Mouse (Mus musculus) CH12.LX (cell line): ENCODE results near the gene 2700097O09Rik. TPM values are rescaled to one million over a fixed set of nuclear protein-coding genes. Genes with fewer than 3 reads are reported as not detected.

Source experiments
- DNase-seq: peaks from one replicate; pipeline ENCODE4 v3.0.0-alpha.2; 2013; ENCODE audit errors: extremely low read depth
- H3K27ac ChIP-seq: 2 replicates; pipeline ENCODE4 v1.5.1; 2012; ENCODE audit warnings: low read depth, mild to moderate bottlenecking, control low read depth, moderate library complexity; ENCODE audit not compliant: insufficient read depth
- H3K27me3 ChIP-seq: replicated peaks from 2 replicates; pipeline ENCODE3; 2012; ENCODE audit warnings: inconsistent platforms
- H3K36me3 ChIP-seq, 2 experiments: replicated peaks in 1 of 2; 2 replicates each; pipeline versions ENCODE3 to v1.6.1; 2012; ENCODE audit warnings: inconsistent platforms in 1 of 2, low read length in 1 of 2, mild to moderate bottlenecking in 1 of 2, mixed read lengths in 1 of 2, moderate library complexity in 1 of 2; ENCODE audit not compliant: control insufficient read depth in 1 of 2, insufficient read depth in 1 of 2
- H3K4me1 ChIP-seq, 2 experiments: 2 replicates each; pipeline ENCODE4 v1.6.1; 2012; ENCODE audit warnings: inconsistent platforms in 1 of 2, moderate library complexity in 1 of 2; ENCODE audit not compliant: insufficient read depth in 2 of 2, control insufficient read depth in 1 of 2
- H3K4me2 ChIP-seq: 2 replicates; pipeline ENCODE4 v1.6.1; 2012; ENCODE audit warnings: low read depth, mild to moderate bottlenecking, control low read depth; ENCODE audit not compliant: poor library complexity, insufficient read depth, severe bottlenecking
- H3K4me3 ChIP-seq, 3 experiments: fragments of 150-350 bp in 1 of 3; sonication (generic) in 1 of 3; replicated peaks in 1 of 3; 2 replicates each; pipeline versions ENCODE3 to v1.5.1; 2011 to 2012; ENCODE audit warnings: low read depth in 2 of 3, low read length in 2 of 3, mild to moderate bottlenecking in 2 of 3, moderate library complexity in 2 of 3, control low read depth in 1 of 3, improper control_type of control experiment in 1 of 3, inconsistent platforms in 1 of 3, mixed read lengths in 1 of 3; ENCODE audit not compliant: poor library complexity in 1 of 3
- H3K79me2 ChIP-seq: replicated peaks from 2 replicates; pipeline ENCODE4 v1.6.1; 2012; ENCODE audit warnings: mild to moderate bottlenecking, moderate library complexity; ENCODE audit not compliant: control insufficient read depth, poor library complexity, insufficient read depth, severe bottlenecking; ENCODE audit errors: extremely low read depth
- H3K9ac ChIP-seq: 2 replicates; pipeline ENCODE4 v1.6.1; 2012; ENCODE audit warnings: low read depth, mild to moderate bottlenecking, control low read depth, moderate library complexity; ENCODE audit not compliant: insufficient read depth
- H3K9me3 ChIP-seq: replicated peaks from 2 replicates; pipeline ENCODE3; 2012; ENCODE audit warnings: low read length, inconsistent platforms, mixed read lengths
- BHLHE40 ChIP-seq: IDR thresholded peaks from 2 replicates; pipeline ENCODE4 v1.6.1; 2011; ENCODE audit warnings: mild to moderate bottlenecking, low read depth, low read length, improper control_type of control experiment
- CHD1 ChIP-seq: IDR thresholded peaks from 2 replicates; pipeline ENCODE4 v1.6.1; 2012; ENCODE audit warnings: low read depth, low read length, improper control_type of control experiment, inconsistent platforms
- CHD2 ChIP-seq: IDR thresholded peaks from 2 replicates; pipeline ENCODE4 v1.6.1; 2011; ENCODE audit warnings: low read length, improper control_type of control experiment
- E2F4 ChIP-seq: IDR thresholded peaks from 2 replicates; pipeline ENCODE4 v1.6.1; 2011; ENCODE audit warnings: low read depth, low read length, improper control_type of control experiment; ENCODE audit not compliant: insufficient replicate concordance
- ELF1 ChIP-seq: IDR thresholded peaks from 2 replicates; pipeline ENCODE4 v1.6.1; 2014; ENCODE audit warnings: low read depth, mild to moderate bottlenecking, inconsistent platforms, low read length, improper control_type of control experiment
- EP300 ChIP-seq: IDR thresholded peaks from 2 replicates; pipeline ENCODE4 v1.6.1; 2011; ENCODE audit warnings: low read length, improper control_type of control experiment
- ETS1 ChIP-seq: conservative IDR thresholded peaks from 2 replicates; pipeline ENCODE4 v1.6.1; 2012; ENCODE audit warnings: low read depth, mild to moderate bottlenecking, inconsistent platforms, low read length, improper control_type of control experiment, moderate library complexity
- HCFC1 ChIP-seq: IDR thresholded peaks from 2 replicates; pipeline ENCODE4 v1.6.1; 2012; ENCODE audit warnings: low read depth, mild to moderate bottlenecking, inconsistent platforms, low read length, improper control_type of control experiment
- IRF4 ChIP-seq: IDR thresholded peaks from 2 replicates; pipeline ENCODE4 v1.6.1; 2014; ENCODE audit warnings: low read depth, mild to moderate bottlenecking, inconsistent platforms, low read length, improper control_type of control experiment
- JUN ChIP-seq: IDR thresholded peaks from 2 replicates; pipeline ENCODE4 v1.6.1; 2011; ENCODE audit warnings: low read depth, mild to moderate bottlenecking, low read length, improper control_type of control experiment, moderate library complexity; ENCODE audit not compliant: insufficient read depth
- JUND ChIP-seq: conservative IDR thresholded peaks from 2 replicates; pipeline ENCODE4 v1.6.1; 2011; ENCODE audit warnings: low read depth, low read length, improper control_type of control experiment
- KAT2A ChIP-seq: IDR thresholded peaks from 2 replicates; pipeline ENCODE4 v1.6.1; 2012; ENCODE audit warnings: low read length, improper control_type of control experiment, inconsistent platforms; ENCODE audit not compliant: insufficient replicate concordance
- MAFK ChIP-seq: IDR thresholded peaks from 2 replicates; pipeline ENCODE4 v1.6.1; 2011; ENCODE audit warnings: low read length, improper control_type of control experiment; ENCODE audit not compliant: insufficient replicate concordance
- MAX ChIP-seq: IDR thresholded peaks from 2 replicates; pipeline ENCODE4 v1.6.1; 2011; ENCODE audit warnings: low read length, improper control_type of control experiment
- MEF2A ChIP-seq: IDR thresholded peaks from 2 replicates; pipeline ENCODE4 v1.6.1; 2014; ENCODE audit warnings: low read depth, mild to moderate bottlenecking, inconsistent platforms, low read length, improper control_type of control experiment, borderline replicate concordance
- MYC ChIP-seq: IDR thresholded peaks from 2 replicates; pipeline ENCODE4 v1.6.1; 2011; ENCODE audit warnings: low read depth, mild to moderate bottlenecking, improper control_type of control experiment, low read length
- NELFE ChIP-seq: IDR thresholded peaks from 2 replicates; pipeline ENCODE4 v1.6.1; 2011; ENCODE audit warnings: low read depth, low read length, improper control_type of control experiment
- NRF1 ChIP-seq: IDR thresholded peaks from 2 replicates; pipeline ENCODE4 v1.6.1; 2014; ENCODE audit warnings: low read depth, mild to moderate bottlenecking, inconsistent platforms, low read length, improper control_type of control experiment, moderate library complexity
- PAX5 ChIP-seq: IDR thresholded peaks from 2 replicates; pipeline ENCODE4 v1.6.1; 2012; ENCODE audit warnings: low read length, inconsistent platforms, mixed read lengths
- POLR2A ChIP-seq: IDR thresholded peaks from 2 replicates; pipeline ENCODE4 v1.6.1; 2011; ENCODE audit warnings: low read depth, mild to moderate bottlenecking, improper control_type of control experiment, low read length
- POLR2AphosphoS2 ChIP-seq: IDR thresholded peaks from 2 replicates; pipeline ENCODE4 v1.6.1; 2011; ENCODE audit warnings: low read depth, low read length, improper control_type of control experiment
- RCOR1 ChIP-seq: conservative IDR thresholded peaks from 2 replicates; pipeline ENCODE4 v1.6.1; 2012; ENCODE audit warnings: low read depth, mild to moderate bottlenecking, inconsistent platforms, low read length, improper control_type of control experiment
- SIN3A ChIP-seq: IDR thresholded peaks from 2 replicates; pipeline ENCODE4 v1.6.1; 2012; ENCODE audit warnings: low read length, improper control_type of control experiment, inconsistent platforms
- SMC3 ChIP-seq: IDR thresholded peaks from 2 replicates; pipeline ENCODE4 v1.6.1; 2011; ENCODE audit warnings: low read depth, low read length, improper control_type of control experiment
- TBP ChIP-seq: conservative IDR thresholded peaks from 2 replicates; pipeline ENCODE4 v1.6.1; 2011; ENCODE audit warnings: low read depth, low read length, improper control_type of control experiment
- TCF12 ChIP-seq: IDR thresholded peaks from 2 replicates; pipeline ENCODE4 v1.6.1; 2014; ENCODE audit warnings: low read depth, mild to moderate bottlenecking, inconsistent platforms, low read length, improper control_type of control experiment
- UBTF ChIP-seq: IDR thresholded peaks from 2 replicates; pipeline ENCODE4 v1.6.1; 2012; ENCODE audit warnings: low read depth, mild to moderate bottlenecking, inconsistent platforms, low read length, improper control_type of control experiment, moderate library complexity
- USF1 ChIP-seq: IDR thresholded peaks from 2 replicates; pipeline ENCODE4 v1.6.1; 2014; ENCODE audit warnings: low read depth, mild to moderate bottlenecking, inconsistent platforms, low read length, improper control_type of control experiment
- USF2 ChIP-seq: conservative IDR thresholded peaks from 2 replicates; pipeline ENCODE4 v1.6.1; 2011; ENCODE audit warnings: low read depth, low read length, improper control_type of control experiment
- ZC3H11A ChIP-seq: IDR thresholded peaks from 2 replicates; pipeline ENCODE4 v1.6.1; 2012; ENCODE audit warnings: low read depth, mild to moderate bottlenecking, inconsistent platforms, low read length, improper control_type of control experiment
- ZKSCAN1 ChIP-seq: IDR thresholded peaks from 2 replicates; pipeline ENCODE4 v1.6.1; 2012; ENCODE audit warnings: low read depth, inconsistent platforms, low read length, improper control_type of control experiment, borderline replicate concordance
- ZNF384 ChIP-seq: IDR thresholded peaks from 2 replicates; pipeline ENCODE4 v1.6.1; 2012; ENCODE audit warnings: low read depth, low read length, improper control_type of control experiment, inconsistent platforms
- dilution Hi-C: fragments of 300-500 bp; cut with MboI; formaldehyde crosslinking; loops from 2 replicates; pipeline ENCODE4 v1.14.3; 2020; ENCODE audit warnings: low sequenced_read_pairs; ENCODE audit not compliant: extremely low pct_unique_long_range_greater_than_20kb, extremely low pct_ligation_motif_present
- in situ Hi-C: fragments of 300-500 bp; cut with MboI; formaldehyde crosslinking; loops from 3 replicates; pipeline ENCODE4 v1.14.3; 2019; ENCODE audit warnings: low sequenced_read_pairs, low pct_ligation_motif_present, low pct_unique_long_range_greater_than_20kb, mixed read lengths
- polyA plus RNA-seq: library from polyadenylated mRNA; unstranded; fragments of >175 nt; gene quantifications from 2 replicates; pipeline ENCODE4 v1.2.1, GENCODE M21; 2012; ENCODE audit warnings: low read depth; ENCODE audit not compliant: insufficient read length
- total RNA-seq, 2 experiments: library from RNA; depleted of rRNA; stranded (reverse); fragments of 300-350 nt in 1 of 2; fragments of >200 nt in 1 of 2; gene quantifications; 2 replicates each; pipeline ENCODE4 v1.2.3; 2012 to 2014

2700097O09Rik gene
- total and polyA plus RNA-seq, 3 experiments: 13.7 to 35.9 (median 14.8) TPM

DNA sequence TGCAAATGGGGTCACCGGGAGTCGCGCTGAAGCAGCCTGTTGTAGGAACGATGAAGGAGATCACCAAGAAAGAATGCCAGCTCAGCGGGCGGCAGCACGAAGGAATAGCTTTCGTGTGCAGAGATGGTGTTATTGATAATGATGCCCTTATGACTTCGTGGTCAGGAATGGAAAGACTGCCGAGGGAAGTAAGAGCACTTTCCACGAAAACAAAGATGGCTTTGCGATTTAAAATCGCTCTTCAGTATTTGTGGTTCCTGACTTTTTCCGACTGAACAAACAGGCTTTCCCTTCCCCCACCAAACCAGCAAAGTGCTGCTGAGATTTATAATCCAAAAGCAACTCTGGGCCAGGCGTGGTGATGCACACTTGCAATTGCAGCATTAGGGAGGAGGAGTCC is 38.9 kb downstream of the 2700097O09Rik start:
- H3K79me2 ChIP-seq: no peaks in the 10 kb centered on the region
- dilution Hi-C loops: no loop called here
- no peak overlapping the region for H3K4me2 ChIP-seq
- no peak overlapping the region for H3K4me3 ChIP-seq
- no peaks in the 10 kb centered on the region for H3K27me3 ChIP-seq
- no peak overlapping the region for H3K9ac ChIP-seq
- TF ChIP-seq POLR2A (no peak), MYC (no peak), JUN (no peak), UBTF (no peak), CHD1 (no peak), TBP (no peak), RCOR1 (no peak), KAT2A (no peak), NELFE (no peak), PAX5 (no peak), E2F4 (no peak), MEF2A (no peak), SMC3 (no peak), TCF12 (no peak), ETS1 (no peak), BHLHE40 (no peak), CHD2 (no peak), MAFK (no peak), ZC3H11A (no peak), JUND (no peak)
- no peaks in the 10 kb centered on the region for H3K9me3 ChIP-seq
- in situ Hi-C loops: no loop called here
- H3K4me1 ChIP-seq: no peaks in the 10 kb centered on the region
- peaks cover 0 to 12% of the 10 kb centered on the region in 2 experiments for H3K36me3 ChIP-seq
- H3K27ac ChIP-seq: no peak overlapping the region
- DNase-seq: no peak

DNA sequence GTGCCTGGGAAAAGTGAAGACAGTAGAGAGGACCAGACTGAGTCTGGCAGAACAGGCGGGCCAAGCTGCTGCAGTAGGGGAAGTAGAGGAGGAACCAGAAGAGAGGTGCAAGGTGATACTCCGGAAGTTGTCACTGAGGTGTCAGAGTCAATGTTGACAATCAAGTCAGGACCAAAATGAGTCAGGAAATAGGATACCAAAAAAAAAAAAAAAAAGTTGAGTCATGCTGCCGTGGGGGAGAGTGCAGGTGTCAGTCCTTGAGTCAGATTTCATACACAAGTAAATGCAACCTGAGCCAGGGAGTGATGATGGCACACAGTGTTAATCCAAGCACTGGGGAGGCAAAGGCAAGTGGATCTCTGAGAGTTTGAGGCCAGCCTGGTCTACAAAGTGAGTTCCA is 52.8 kb downstream of the 2700097O09Rik start:
- Histone ChIP-seq H3K9me3 (peaks cover 3% of the 10 kb centered on the region), H3K4me3 (no peak overlapping the region), H3K4me2 (no peak overlapping the region), H3K9ac (no peak overlapping the region), H3K27ac (no peak overlapping the region), H3K4me1 (peaks cover 9 to 10% of the 10 kb centered on the region in 2 experiments; a peak in 3 of 4 replicates), H3K27me3 (no peaks in the 10 kb centered on the region), H3K36me3 (no peaks in the 10 kb centered on the region), H3K79me2 (no peaks in the 10 kb centered on the region)
- in situ Hi-C loops (no loop called here), dilution Hi-C loops (no loop called here)
- DNase-seq: peak; percentile 77
- TF ChIP-seq MEF2A (0 out of 2 replicates have a peak, but pooled peaks have one; percentile 38), ZNF384 (peak; percentile 96), E2F4 (no peak), JUN (peak; percentile 36), ETS1 (peak; percentile 74), KAT2A (no peak), RCOR1 (no peak), TBP (peak; percentile 69; the same call in 1 of the 2 replicates), USF1 (no peak), HCFC1 (peak; percentile 60; the same call in 1 of the 2 replicates), ELF1 (peak; percentile 51; the same call in 1 of the 2 replicates), MAX (no peak), BHLHE40 (no peak), JUND (peak; percentile 55; the same call in 1 of the 2 replicates), SIN3A (peak; percentile 54), EP300 (peak; percentile 21; the same call in 1 of the 2 replicates), MYC (no peak), TCF12 (peak; percentile 47; the same call in 1 of the 2 replicates), IRF4 (peak; percentile 65; the same call in 1 of the 2 replicates), CHD1 (no peak), POLR2AphosphoS2 (no peak), ZKSCAN1 (no peak), USF2 (no peak), NRF1 (no peak), MAFK (peak; percentile 66; the same call in 1 of the 2 replicates)
